Mouse (Mus musculus): ENCODE measurements around the gene Ier5. TPM values are rescaled to one million over a fixed set of nuclear protein-coding genes. Genes with fewer than 3 reads are reported as not detected.

Gene Ier5
- polyA plus RNA-seq, 1 experiment = 21.1 TPM

GRCm38 (mm10) chr1:155073133-155073532 lies 26.3 kb downstream of the Ier5 start:
- Histone ChIP-seq H3ac (ENCODE audit: control insufficient read depth, insufficient read length) (no peak overlapping the region), H3K36me3 (ENCODE audit: control insufficient read depth, insufficient read depth) (no peaks in the 10 kb centered on the region), H3K4me3 (no peak overlapping the region), H3K27me3 (ENCODE audit: control insufficient read depth, insufficient read depth, insufficient read length) (no peaks in the 10 kb centered on the region), H3K4me2 (ENCODE audit: low read depth) (no peak overlapping the region), H3K79me2 (ENCODE audit: control insufficient read depth, insufficient read depth) (no peaks in the 10 kb centered on the region)
- TF ChIP-seq POLR2A (IDR thresholded peaks at IDR 0.05; ENCODE audit: insufficient read length, low read depth) = no peak
- no peak for TF ChIP-seq TCF3 (IDR thresholded peaks at IDR 0.05; ENCODE audit: insufficient read length, low read depth)
- no peak for TF ChIP-seq E2F4 (IDR thresholded peaks at IDR 0.05; ENCODE audit: insufficient read depth)
- no peak for TF ChIP-seq POLR2AphosphoS2 (IDR thresholded peaks at IDR 0.05; ENCODE audit: insufficient read length, low read depth)
- TF ChIP-seq REST (IDR thresholded peaks at IDR 0.05; ENCODE audit: insufficient read depth, insufficient read length) = no peak
- no peak for TF ChIP-seq SRF (IDR thresholded peaks at IDR 0.05; ENCODE audit: control insufficient read depth, insufficient read length, low read depth)
- no peak for TF ChIP-seq MYOD1 (IDR thresholded peaks at IDR 0.05; ENCODE audit: control insufficient read depth in 1 of 3, insufficient read length in 2 of 3, low read depth in 2 of 3)
- no peak for TF ChIP-seq CEBPB (IDR thresholded peaks at IDR 0.05; ENCODE audit: insufficient read depth, poor library complexity, severe bottlenecking)
- TF ChIP-seq TCF12 (IDR thresholded peaks at IDR 0.05; ENCODE audit: insufficient read depth, poor library complexity, severe bottlenecking) = no peak
- no peak for TF ChIP-seq MYOG (IDR thresholded peaks at IDR 0.05; ENCODE audit: control insufficient read depth in 1 of 3, insufficient read depth in 1 of 3, insufficient read length in 2 of 3, low read depth in 2 of 3)

- no peaks in the 10 kb centered on the region for H3K27me3 ChIP-seq (ENCODE audit: control insufficient read depth, insufficient read depth, insufficient read length)
- no peaks in the 10 kb centered on the region for H3K79me2 ChIP-seq (ENCODE audit: control insufficient read depth, insufficient read depth)
- TF ChIP-seq TCF3 (IDR thresholded peaks at IDR 0.05; ENCODE audit: insufficient read length, low read depth) = no peak
- TF ChIP-seq MYOG (IDR thresholded peaks at IDR 0.05; ENCODE audit: control insufficient read depth in 1 of 3, insufficient read depth in 1 of 3, insufficient read length in 2 of 3, low read depth in 2 of 3) = no peak
- TF ChIP-seq TCF12 (IDR thresholded peaks at IDR 0.05; ENCODE audit: insufficient read depth, poor library complexity, severe bottlenecking) = no peak
- TF ChIP-seq SRF (IDR thresholded peaks at IDR 0.05; ENCODE audit: control insufficient read depth, insufficient read length, low read depth) = no peak
- TF ChIP-seq MYOD1 (IDR thresholded peaks at IDR 0.05; ENCODE audit: control insufficient read depth in 1 of 3, insufficient read length in 2 of 3, low read depth in 2 of 3) = no peak
- TF ChIP-seq CEBPB (IDR thresholded peaks at IDR 0.05; ENCODE audit: insufficient read depth, poor library complexity, severe bottlenecking) = no peak
- TF ChIP-seq USF1 (IDR thresholded peaks at IDR 0.05; ENCODE audit: low read depth) = no peak
- no peak for TF ChIP-seq E2F4 (IDR thresholded peaks at IDR 0.05; ENCODE audit: insufficient read depth)
- TF ChIP-seq MAX (IDR thresholded peaks at IDR 0.05; ENCODE audit: low read depth) = no peak
- no peak for TF ChIP-seq POLR2A (IDR thresholded peaks at IDR 0.05; ENCODE audit: insufficient read length, low read depth)
- no peak for TF ChIP-seq REST (IDR thresholded peaks at IDR 0.05; ENCODE audit: insufficient read depth, insufficient read length)
- no peak for TF ChIP-seq POLR2AphosphoS2 (IDR thresholded peaks at IDR 0.05; ENCODE audit: insufficient read length, low read depth)
- no peak overlapping the region for H3K4me2 ChIP-seq (ENCODE audit: low read depth)
- H3K36me3 ChIP-seq (ENCODE audit: control insufficient read depth, insufficient read depth) = no peaks in the 10 kb centered on the region
- no peak overlapping the region for H3K4me3 ChIP-seq
- H3ac ChIP-seq (ENCODE audit: control insufficient read depth, insufficient read length) = no peak overlapping the region
Measured at GRCm38 (mm10) chr1:155071287-155071876, 28.1 kb downstream of the Ier5 start.

- Histone ChIP-seq H3K36me3 (ENCODE audit: control insufficient read depth, insufficient read depth) (no peaks in the 10 kb centered on the region), H3ac (ENCODE audit: control insufficient read depth, insufficient read length) (no peak overlapping the region), H3K27me3 (ENCODE audit: control insufficient read depth, insufficient read depth, insufficient read length) (no peaks in the 10 kb centered on the region), H3K4me2 (ENCODE audit: low read depth) (no peak overlapping the region), H3K79me2 (ENCODE audit: control insufficient read depth, insufficient read depth) (no peaks in the 10 kb centered on the region), H3K4me3 (no peak overlapping the region)
- TF ChIP-seq TCF12 (IDR thresholded peaks at IDR 0.05; ENCODE audit: insufficient read depth, poor library complexity, severe bottlenecking) (no peak), E2F4 (IDR thresholded peaks at IDR 0.05; ENCODE audit: insufficient read depth) (no peak)
Measured at GRCm38 (mm10) chr1:155070561-155071286, 28.7 kb downstream of the Ier5 start.

GRCm38 (mm10) chr1:155069696-155070095 lies 29.7 kb downstream of the Ier5 start:
- TF ChIP-seq TCF3 (IDR thresholded peaks at IDR 0.05; ENCODE audit: insufficient read length, low read depth) = no peak
- TF ChIP-seq POLR2A (IDR thresholded peaks at IDR 0.05; ENCODE audit: insufficient read length, low read depth) = no peak
- no peak for TF ChIP-seq MYOD1 (IDR thresholded peaks at IDR 0.05; ENCODE audit: control insufficient read depth in 1 of 3, insufficient read length in 2 of 3, low read depth in 2 of 3)
- TF ChIP-seq SRF (IDR thresholded peaks at IDR 0.05; ENCODE audit: control insufficient read depth, insufficient read length, low read depth) = no peak
- TF ChIP-seq MYOG (IDR thresholded peaks at IDR 0.05; ENCODE audit: control insufficient read depth in 1 of 3, insufficient read depth in 1 of 3, insufficient read length in 2 of 3, low read depth in 2 of 3) = no peak
- no peaks in the 10 kb centered on the region for H3K27me3 ChIP-seq (ENCODE audit: control insufficient read depth, insufficient read depth, insufficient read length)
- no peaks in the 10 kb centered on the region for H3K79me2 ChIP-seq (ENCODE audit: control insufficient read depth, insufficient read depth)
- no peaks in the 10 kb centered on the region for H3K36me3 ChIP-seq (ENCODE audit: control insufficient read depth, insufficient read depth)
- H3K4me3 ChIP-seq = no peak overlapping the region
- H3ac ChIP-seq (ENCODE audit: control insufficient read depth, insufficient read length) = no peak overlapping the region
- H3K4me2 ChIP-seq (ENCODE audit: low read depth) = no peak overlapping the region

- no peaks in the 10 kb centered on the region for H3K36me3 ChIP-seq (ENCODE audit: control insufficient read depth, insufficient read depth)
- no peak overlapping the region for H3K4me2 ChIP-seq (ENCODE audit: low read depth)
- H3K27me3 ChIP-seq (ENCODE audit: control insufficient read depth, insufficient read depth, insufficient read length) = no peaks in the 10 kb centered on the region
- H3K79me2 ChIP-seq (ENCODE audit: control insufficient read depth, insufficient read depth) = no peaks in the 10 kb centered on the region
- TF ChIP-seq MYOG (IDR thresholded peaks at IDR 0.05; ENCODE audit: control insufficient read depth in 1 of 3, insufficient read depth in 1 of 3, insufficient read length in 2 of 3, low read depth in 2 of 3) (no peak), TCF12 (IDR thresholded peaks at IDR 0.05; ENCODE audit: insufficient read depth, poor library complexity, severe bottlenecking) (no peak), TCF3 (IDR thresholded peaks at IDR 0.05; ENCODE audit: insufficient read length, low read depth) (no peak), E2F4 (IDR thresholded peaks at IDR 0.05; ENCODE audit: insufficient read depth) (no peak), CEBPB (IDR thresholded peaks at IDR 0.05; ENCODE audit: insufficient read depth, poor library complexity, severe bottlenecking) (no peak), USF1 (IDR thresholded peaks at IDR 0.05; ENCODE audit: low read depth) (no peak), REST (IDR thresholded peaks at IDR 0.05; ENCODE audit: insufficient read depth, insufficient read length) (no peak), MAX (IDR thresholded peaks at IDR 0.05; ENCODE audit: low read depth) (no peak), SRF (IDR thresholded peaks at IDR 0.05; ENCODE audit: control insufficient read depth, insufficient read length, low read depth) (no peak), MYOD1 (IDR thresholded peaks at IDR 0.05; ENCODE audit: control insufficient read depth in 1 of 3, insufficient read length in 2 of 3, low read depth in 2 of 3) (no peak), POLR2A (IDR thresholded peaks at IDR 0.05; ENCODE audit: insufficient read length, low read depth) (no peak), POLR2AphosphoS2 (IDR thresholded peaks at IDR 0.05; ENCODE audit: insufficient read length, low read depth) (no peak)
- H3ac ChIP-seq (ENCODE audit: control insufficient read depth, insufficient read length) = no peak overlapping the region
- no peak overlapping the region for H3K4me3 ChIP-seq
Measured at GRCm38 (mm10) chr1:155066196-155066595, 33.2 kb downstream of the Ier5 start.

Data from myocyte (in vitro differentiated cells).